Mouse (Mus musculus) brain, embryonic 14.5 days (tissue): ENCODE measurements around the gene Mrpl17.

Experiments
- CTCF ChIP-seq: fragments of 200-500 bp; IDR thresholded peaks from 2 replicates; pipeline ENCODE4 v1.5.1; 2012; ENCODE audit warnings: inconsistent platforms, mild to moderate bottlenecking, moderate library complexity, borderline replicate concordance; ENCODE audit not compliant: insufficient read depth, insufficient read length; ENCODE audit errors: extremely low read depth
- POLR2A ChIP-seq: fragments of 200-500 bp; IDR thresholded peaks from 2 replicates; pipeline ENCODE4 v1.6.1; 2012; ENCODE audit warnings: mild to moderate bottlenecking, inconsistent platforms, borderline replicate concordance; ENCODE audit not compliant: poor library complexity, insufficient read depth, insufficient read length, severe bottlenecking; ENCODE audit errors: extremely low read depth

- no peak for TF ChIP-seq POLR2A
- TF ChIP-seq CTCF: no peak
Measured at GRCm38 (mm10) chr7:105811516-105811915, 617 bp upstream of the Mrpl17 start.
